Mouse (Mus musculus): ENCODE measurements at regions not wholly inside any gene's neighbourhood (a gene's known extent, or its start where the extent isn't known, plus 50 kb on each side); places are given as distances from the start of the nearest gene placed in this dataset.

- no peak for DNase-seq (ENCODE audit: low read depth)
These were observed 137.7 kb downstream of the Ube2u start for GRCm38 (mm10) chr4:100616161-100616915.

GRCm38 (mm10) chr4:100616916-100617488, 138.4 kb downstream of the Ube2u start:
- no peak for DNase-seq (ENCODE audit: low read depth)

- no peak for DNase-seq (ENCODE audit: low read depth)
These were observed 146.0 kb downstream of the Ube2u start for GRCm38 (mm10) chr4:100624656-100625055.

- no peak for DNase-seq (ENCODE audit: low read depth)
These were observed 147.9 kb downstream of the Ube2u start for GRCm38 (mm10) chr4:100626551-100626950.

- DNase-seq (ENCODE audit: low read depth) = no peak
These were observed 142.1 kb upstream of the Cachd1 start for GRCm38 (mm10) chr4:100634388-100634787.

- no peak for DNase-seq (ENCODE audit: low read depth)
These were observed 138.9 kb upstream of the Cachd1 start for GRCm38 (mm10) chr4:100637597-100637996.

GRCm38 (mm10) chr4:100661154-100661553, 115.3 kb upstream of the Cachd1 start:
- DNase-seq (ENCODE audit: low read depth) = no peak

- no peak for DNase-seq (ENCODE audit: low read depth)
These were observed 111.7 kb upstream of the Cachd1 start for GRCm38 (mm10) chr4:100664619-100665264.

GRCm38 (mm10) chr4:100670553-100670952, 105.9 kb upstream of the Cachd1 start:
- no peak for DNase-seq (ENCODE audit: low read depth)

GRCm38 (mm10) chr4:100674916-100675315, 101.6 kb upstream of the Cachd1 start:
- DNase-seq (ENCODE audit: low read depth) = no peak

- DNase-seq (ENCODE audit: low read depth) = no peak
These were observed 92.7 kb upstream of the Cachd1 start for GRCm38 (mm10) chr4:100683757-100684156.

- DNase-seq (ENCODE audit: low read depth) = no peak
These were observed 76.5 kb upstream of the Cachd1 start for GRCm38 (mm10) chr4:100700002-100700401.

GRCm38 (mm10) chr4:100700418-100700817, 76.1 kb upstream of the Cachd1 start:
- DNase-seq (ENCODE audit: low read depth) = no peak

- DNase-seq (ENCODE audit: low read depth) = no peak
These were observed 70.5 kb upstream of the Cachd1 start for GRCm38 (mm10) chr4:100705960-100706359.

GRCm38 (mm10) chr4:100707125-100707524, 69.3 kb upstream of the Cachd1 start:
- no peak for DNase-seq (ENCODE audit: low read depth)

- no peak for DNase-seq (ENCODE audit: low read depth)
These were observed 68.2 kb upstream of the Cachd1 start for GRCm38 (mm10) chr4:100708247-100708646.

GRCm38 (mm10) chr4:100714240-100714639, 62.2 kb upstream of the Cachd1 start:
- DNase-seq (ENCODE audit: low read depth) = no peak

GRCm38 (mm10) chr4:100717601-100718000, 58.9 kb upstream of the Cachd1 start:
- no peak for DNase-seq (ENCODE audit: low read depth)

- DNase-seq (ENCODE audit: low read depth) = peak; percentile 5
These were observed 53.9 kb upstream of the Cachd1 start for GRCm38 (mm10) chr4:100722532-100722931.

GRCm38 (mm10) chr4:100723053-100723452, 53.4 kb upstream of the Cachd1 start:
- DNase-seq (ENCODE audit: low read depth) = no peak

GRCm38 (mm10) chr4:100725811-100726210, 50.7 kb upstream of the Cachd1 start:
- DNase-seq (ENCODE audit: low read depth) = no peak

- no peak for DNase-seq (ENCODE audit: low read depth)
These were observed 50.0 kb upstream of the Cachd1 start for GRCm38 (mm10) chr4:100726496-100726895.

Data from 416B (cell line).